Mouse (Mus musculus): Measurements from ENCODE around the gene Lpp. TPM values are rescaled to one million over a fixed set of nuclear protein-coding genes. Genes with fewer than 3 reads are reported as not detected.
A peak's percentile ranks its signal among the peaks of the same experiment; 100 is the strongest.

The Lpp gene
- polyA plus RNA-seq, 1 experiment from 2014 or later = 10.7 TPM

DNA sequence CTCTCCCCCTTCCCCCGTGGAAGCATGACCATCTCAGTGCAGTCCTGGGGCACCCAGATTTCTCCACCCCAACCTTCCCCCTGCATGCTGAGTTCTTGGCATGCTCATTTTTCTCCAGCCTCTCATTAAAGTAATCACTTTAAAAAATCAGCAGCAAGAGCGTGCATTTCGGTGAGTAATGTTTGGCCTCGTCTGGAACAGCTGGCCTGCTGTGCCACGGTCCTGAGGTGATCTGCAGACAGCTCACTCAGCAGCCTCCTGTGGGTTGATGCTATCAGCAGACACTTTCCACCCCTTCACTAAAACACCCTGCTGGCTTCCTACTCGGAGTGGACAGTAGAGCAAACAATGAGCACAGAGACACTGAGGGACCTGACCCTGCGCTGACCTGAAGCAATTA is 437.6 kb downstream of the Lpp start:
- H3K27ac ChIP-seq (ENCODE audit: low read depth) = no peak overlapping the region
- no peak for ATAC-seq
- 55% methylated on average over 7 of the region's 7 CpGs for WGBS (ENCODE audit: insufficient replicate concordance)
- no peaks in the 10 kb centered on the region for H3K27me3 ChIP-seq (ENCODE audit: insufficient read depth, low read length)
- no peak overlapping the region for H3K4me3 ChIP-seq (ENCODE audit: low read depth, low read length)
- peaks cover 3% of the 10 kb centered on the region; the same call in 1 of the 2 replicates for H3K4me1 ChIP-seq (ENCODE audit: insufficient read depth)
- no peak overlapping the region for H3K9ac ChIP-seq (replicated peaks)
- no peak overlapping the region for H3K4me2 ChIP-seq (ENCODE audit: low read depth, low read length)
- DNase-seq = no peak
- H3K36me3 ChIP-seq (replicated peaks; ENCODE audit: insufficient read depth, low read length) = no peaks in the 10 kb centered on the region
- TF ChIP-seq EP300 (IDR thresholded peaks at IDR 0.05; ENCODE audit: low read depth) (no peak), CTCF (IDR thresholded peaks at IDR 0.05; ENCODE audit: low read depth) (no peak)
- no peaks in the 10 kb centered on the region for H3K9me3 ChIP-seq (ENCODE audit: low read length)

GRCm38 (mm10) chr16:24833221-24833620 is 439.9 kb downstream of the Lpp start:
- no peak for ATAC-seq
- no peak for DNase-seq
- no peaks in the 10 kb centered on the region for H3K27me3 ChIP-seq (ENCODE audit: insufficient read depth, low read length)
- TF ChIP-seq EP300 (IDR thresholded peaks at IDR 0.05; ENCODE audit: low read depth) (no peak), CTCF (IDR thresholded peaks at IDR 0.05; ENCODE audit: low read depth) (no peak)
- no peak overlapping the region for H3K4me3 ChIP-seq (ENCODE audit: low read depth, low read length)
- no peaks in the 10 kb centered on the region for H3K9me3 ChIP-seq (ENCODE audit: low read length)
- no peak overlapping the region for H3K4me2 ChIP-seq (ENCODE audit: low read depth, low read length)
- no peaks in the 10 kb centered on the region for H3K36me3 ChIP-seq (replicated peaks; ENCODE audit: insufficient read depth, low read length)
- no peaks in the 10 kb centered on the region for H3K4me1 ChIP-seq (ENCODE audit: insufficient read depth)
- WGBS (ENCODE audit: insufficient replicate concordance) = 80% methylated on average over 8 of the region's 8 CpGs
- H3K9ac ChIP-seq (replicated peaks) = no peak overlapping the region
- H3K27ac ChIP-seq (ENCODE audit: low read depth) = no peak overlapping the region

DNA sequence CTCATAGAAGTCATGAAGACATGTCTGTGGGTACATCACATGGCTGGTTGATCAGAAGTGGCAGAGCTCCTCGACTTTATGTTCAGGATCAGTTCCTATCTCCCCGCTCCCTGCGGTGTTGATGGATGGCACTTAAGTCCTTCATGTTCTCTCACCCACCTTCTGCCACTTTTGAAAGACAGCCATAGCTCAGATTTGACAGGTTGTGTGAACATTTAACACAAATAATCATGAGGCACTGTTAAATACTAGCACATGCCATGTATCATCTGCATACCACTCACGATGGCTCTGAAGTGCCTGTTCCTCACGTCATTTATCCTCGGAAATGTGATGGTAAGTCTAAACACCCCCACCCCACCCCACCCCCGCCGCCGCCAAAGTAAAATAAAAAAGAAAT is 441.2 kb downstream of the Lpp start:
- Histone ChIP-seq H3K9me3 (ENCODE audit: low read length) (no peaks in the 10 kb centered on the region), H3K9ac (replicated peaks) (no peak overlapping the region), H3K4me2 (ENCODE audit: low read depth, low read length) (no peak overlapping the region), H3K36me3 (replicated peaks; ENCODE audit: insufficient read depth, low read length) (no peaks in the 10 kb centered on the region), H3K4me1 (ENCODE audit: insufficient read depth) (no peaks in the 10 kb centered on the region), H3K4me3 (ENCODE audit: low read depth, low read length) (no peak overlapping the region), H3K27ac (ENCODE audit: low read depth) (no peak overlapping the region), H3K27me3 (ENCODE audit: insufficient read depth, low read length) (no peaks in the 10 kb centered on the region)
- ATAC-seq = no peak
- no peak for DNase-seq
- WGBS (ENCODE audit: insufficient replicate concordance) = 83% methylated on average over 9 of the region's 9 CpGs
- TF ChIP-seq CTCF (IDR thresholded peaks at IDR 0.05; ENCODE audit: low read depth) = no peak
- TF ChIP-seq EP300 (IDR thresholded peaks at IDR 0.05; ENCODE audit: low read depth) = no peak

DNA sequence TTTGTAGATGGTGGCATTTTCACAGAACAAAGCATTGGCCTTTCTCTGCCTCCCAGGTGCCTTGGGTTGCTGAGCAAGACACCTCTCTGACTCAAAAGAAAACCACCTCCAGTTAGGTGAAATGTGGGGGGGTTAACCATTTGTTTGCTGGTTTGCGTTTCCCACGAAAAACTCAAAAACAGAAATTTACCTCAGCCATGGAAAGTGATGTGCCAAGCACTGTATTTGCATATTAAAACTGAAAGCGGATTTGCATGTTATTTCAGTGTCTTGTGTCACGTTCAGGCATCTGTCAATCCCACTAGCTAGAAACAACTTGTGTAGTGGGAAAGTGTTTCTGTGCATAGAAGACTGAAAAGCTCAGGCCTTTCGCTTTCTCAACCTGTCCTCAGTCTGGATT is 443.2 kb downstream of the Lpp start:
- H3K36me3 ChIP-seq (replicated peaks; ENCODE audit: insufficient read depth, low read length) = no peaks in the 10 kb centered on the region
- 78% methylated on average over 5 of the region's 5 CpGs for WGBS (ENCODE audit: insufficient replicate concordance)
- no peak overlapping the region for H3K27ac ChIP-seq (ENCODE audit: low read depth)
- no peak overlapping the region for H3K9ac ChIP-seq (replicated peaks)
- no peaks in the 10 kb centered on the region for H3K9me3 ChIP-seq (ENCODE audit: low read length)
- TF ChIP-seq EP300 (IDR thresholded peaks at IDR 0.05; ENCODE audit: low read depth) = no peak
- TF ChIP-seq CTCF (IDR thresholded peaks at IDR 0.05; ENCODE audit: low read depth) = no peak
- H3K4me1 ChIP-seq (ENCODE audit: insufficient read depth) = no peaks in the 10 kb centered on the region
- ATAC-seq = no peak
- no peak overlapping the region for H3K4me3 ChIP-seq (ENCODE audit: low read depth, low read length)
- no peak overlapping the region for H3K4me2 ChIP-seq (ENCODE audit: low read depth, low read length)
- no peak for DNase-seq
- H3K27me3 ChIP-seq (ENCODE audit: insufficient read depth, low read length) = no peaks in the 10 kb centered on the region

DNA sequence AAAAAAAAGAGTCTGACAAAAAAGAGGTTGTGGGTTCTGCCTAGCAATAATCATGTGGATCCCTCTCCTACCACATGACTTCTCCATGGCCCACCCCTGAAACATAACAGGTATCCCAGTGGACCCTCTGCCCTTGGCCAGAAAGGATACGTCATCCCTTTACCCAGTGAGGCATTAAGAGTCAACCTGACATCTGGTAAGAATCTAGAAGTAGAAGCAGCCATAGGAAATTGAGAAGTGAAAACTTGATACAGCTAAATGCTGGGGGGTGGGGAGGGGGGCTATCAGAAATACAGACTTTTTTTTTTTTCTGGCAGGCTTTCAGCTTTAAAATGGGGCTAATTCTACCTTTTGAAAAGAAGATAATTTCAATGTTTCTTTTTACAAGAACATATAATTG is 445.7 kb downstream of the Lpp start:
- 87% methylated on average over 1 of the region's 1 CpGs for WGBS (ENCODE audit: insufficient replicate concordance)
- Histone ChIP-seq H3K27me3 (ENCODE audit: insufficient read depth, low read length) (no peaks in the 10 kb centered on the region), H3K4me2 (ENCODE audit: low read depth, low read length) (no peak overlapping the region), H3K36me3 (replicated peaks; ENCODE audit: insufficient read depth, low read length) (no peaks in the 10 kb centered on the region), H3K27ac (ENCODE audit: low read depth) (no peak overlapping the region), H3K9me3 (ENCODE audit: low read length) (no peaks in the 10 kb centered on the region), H3K4me1 (ENCODE audit: insufficient read depth) (no peaks in the 10 kb centered on the region), H3K4me3 (ENCODE audit: low read depth, low read length) (no peak overlapping the region), H3K9ac (replicated peaks) (no peak overlapping the region)
- TF ChIP-seq CTCF (IDR thresholded peaks at IDR 0.05; ENCODE audit: low read depth) (no peak), EP300 (IDR thresholded peaks at IDR 0.05; ENCODE audit: low read depth) (no peak)
- ATAC-seq (no peak), DNase-seq (no peak)

DNA sequence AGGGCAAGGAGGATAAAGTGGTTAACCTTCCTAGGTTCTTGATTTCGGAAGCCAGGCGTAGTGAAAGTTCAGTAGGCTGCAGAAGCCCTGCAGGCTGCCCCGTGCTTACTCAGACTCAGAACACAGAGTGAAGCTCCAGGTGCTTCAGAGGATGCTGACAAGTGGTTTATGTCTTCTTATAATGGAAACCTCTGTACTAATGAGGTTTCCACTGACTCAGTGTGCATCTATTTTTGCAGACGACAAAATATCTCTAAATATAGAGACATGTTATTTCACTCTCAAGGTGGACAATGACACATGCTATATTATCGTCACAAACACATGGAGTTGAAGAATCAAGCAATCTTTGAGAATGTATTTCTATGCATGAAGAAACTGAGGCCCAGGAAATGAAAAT is 446.8 kb downstream of the Lpp start:
- WGBS (ENCODE audit: insufficient replicate concordance) = 80% methylated on average over 5 of the region's 5 CpGs
- Histone ChIP-seq H3K27me3 (ENCODE audit: insufficient read depth, low read length) (no peaks in the 10 kb centered on the region), H3K9me3 (ENCODE audit: low read length) (no peaks in the 10 kb centered on the region), H3K36me3 (replicated peaks; ENCODE audit: insufficient read depth, low read length) (no peaks in the 10 kb centered on the region), H3K9ac (replicated peaks) (no peak overlapping the region), H3K4me3 (ENCODE audit: low read depth, low read length) (no peak overlapping the region), H3K4me1 (ENCODE audit: insufficient read depth) (no peaks in the 10 kb centered on the region), H3K4me2 (ENCODE audit: low read depth, low read length) (no peak overlapping the region), H3K27ac (ENCODE audit: low read depth) (no peak overlapping the region)
- TF ChIP-seq EP300 (IDR thresholded peaks at IDR 0.05; ENCODE audit: low read depth) (no peak), CTCF (IDR thresholded peaks at IDR 0.05; ENCODE audit: low read depth) (no peak)
- DNase-seq (no peak), ATAC-seq (no peak)

- Histone ChIP-seq H3K4me2 (ENCODE audit: low read depth, low read length) (no peak overlapping the region), H3K9me3 (ENCODE audit: low read length) (no peaks in the 10 kb centered on the region), H3K4me1 (ENCODE audit: insufficient read depth) (peaks cover 3% of the 10 kb centered on the region; the same call in 1 of the 2 replicates), H3K4me3 (ENCODE audit: low read depth, low read length) (no peak overlapping the region), H3K27ac (ENCODE audit: low read depth) (no peak overlapping the region), H3K36me3 (replicated peaks; ENCODE audit: insufficient read depth, low read length) (no peaks in the 10 kb centered on the region), H3K27me3 (ENCODE audit: insufficient read depth, low read length) (no peaks in the 10 kb centered on the region), H3K9ac (replicated peaks) (no peak overlapping the region)
- no peak for DNase-seq
- WGBS (ENCODE audit: insufficient replicate concordance) = 49% methylated on average over 1 of the region's 1 CpGs
- ATAC-seq = peak; percentile 40; the same call in 1 of the 2 replicates
- TF ChIP-seq EP300 (IDR thresholded peaks at IDR 0.05; ENCODE audit: low read depth) (no peak), CTCF (IDR thresholded peaks at IDR 0.05; ENCODE audit: low read depth) (no peak)
These were observed 452.8 kb downstream of the Lpp start for GRCm38 (mm10) chr16:24846141-24846540.

Data from liver, postnatal 0 days (tissue).